Mouse (Mus musculus) liver, embryonic 16.5 days (tissue): Measurements from ENCODE around the gene Klrg2. TPM values are rescaled to one million over a fixed set of nuclear protein-coding genes. Genes with fewer than 3 reads are reported as not detected.

Experiments
- ATAC-seq: fragments of 200-750 bp; cut with Nextera tagmentation; 2 replicates; pipeline ENCODE4 v1.8.0; 2017; ENCODE audit warnings: low read depth, mild to moderate bottlenecking, moderate number of reproducible peaks, moderate library complexity
- H3K27ac ChIP-seq: fragments of 300-500 bp; sonication (generic); 2 replicates; pipeline ENCODE4 v1.5.1; 2014; ENCODE audit warnings: mild to moderate bottlenecking, low read length
- H3K27me3 ChIP-seq: fragments of 300-500 bp; sonication (generic); 2 replicates; pipeline ENCODE4 v1.6.1; 2014; ENCODE audit warnings: low read depth, low read length, mixed read lengths; ENCODE audit not compliant: control insufficient read depth, insufficient read depth
- H3K36me3 ChIP-seq: fragments of 300-500 bp; sonication (generic); 2 replicates; pipeline ENCODE4 v1.6.1; 2014; ENCODE audit warnings: mild to moderate bottlenecking; ENCODE audit not compliant: control insufficient read depth, insufficient read depth
- H3K4me1 ChIP-seq: fragments of 300-500 bp; sonication (generic); 2 replicates; pipeline ENCODE4 v1.6.1; 2014; ENCODE audit warnings: low read depth, low read length, mixed read lengths; ENCODE audit not compliant: control insufficient read depth
- H3K4me2 ChIP-seq: fragments of 300-500 bp; sonication (generic); 2 replicates; pipeline ENCODE4 v1.6.1; 2014; ENCODE audit warnings: low read depth, low read length, mixed read lengths
- H3K4me3 ChIP-seq: fragments of 300-500 bp; sonication (generic); 2 replicates; pipeline ENCODE4 v1.5.1; 2014; ENCODE audit warnings: low read depth, mild to moderate bottlenecking, low read length
- H3K9ac ChIP-seq: fragments of 300-500 bp; sonication (generic); 2 replicates; pipeline ENCODE4 v1.6.1; 2014; ENCODE audit warnings: low read depth, low read length
- H3K9me3 ChIP-seq: fragments of 300-500 bp; sonication (generic); replicated peaks from 2 replicates; pipeline ENCODE4 v1.6.1; 2016; ENCODE audit warnings: low read length; ENCODE audit not compliant: control insufficient read depth
- WGBS: fragments of 180-500 bp; shearing (Covaris S2); extraction: QIAGEN DNeasy Blood & Tissue Kit; methylation state at CpG from one replicate; pipeline ENCODE4 v1.1.7; 2014; ENCODE audit not compliant: insufficient replicate concordance; 5-methylcytosine and 5-hydroxymethylcytosine counted together
- polyA plus RNA-seq: library from polyadenylated mRNA; unstranded; fragments of >200 nt; fragmentation: Nextera tagmentation; extraction: Ambion mirVana; gene quantifications from 2 replicates; pipeline ENCODE4 v1.2.1, GENCODE M21; 2015

Gene Klrg2
- polyA plus RNA-seq, 1 experiment from 2014 or later = 0.06 TPM

GRCm38 (mm10) chr6:38635941-38636851 lies 846 bp downstream of the Klrg2 start:
- H3K4me1 ChIP-seq = peaks cover 18% of the 10 kb centered on the region
- peak overlapping the region; percentile 19; the same call in 1 of the 2 replicates for H3K9ac ChIP-seq
- WGBS = 2% methylated on average over 72 of the region's 72 CpGs
- H3K4me2 ChIP-seq = peak overlapping the region; percentile 82
- H3K36me3 ChIP-seq = no peaks in the 10 kb centered on the region
- H3K27ac ChIP-seq = no peak overlapping the region
- no peaks in the 10 kb centered on the region for H3K9me3 ChIP-seq
- peak overlapping the region; percentile 55 for H3K4me3 ChIP-seq
- peaks cover 71% of the 10 kb centered on the region for H3K27me3 ChIP-seq
- ATAC-seq = peak; percentile 61

DNA sequence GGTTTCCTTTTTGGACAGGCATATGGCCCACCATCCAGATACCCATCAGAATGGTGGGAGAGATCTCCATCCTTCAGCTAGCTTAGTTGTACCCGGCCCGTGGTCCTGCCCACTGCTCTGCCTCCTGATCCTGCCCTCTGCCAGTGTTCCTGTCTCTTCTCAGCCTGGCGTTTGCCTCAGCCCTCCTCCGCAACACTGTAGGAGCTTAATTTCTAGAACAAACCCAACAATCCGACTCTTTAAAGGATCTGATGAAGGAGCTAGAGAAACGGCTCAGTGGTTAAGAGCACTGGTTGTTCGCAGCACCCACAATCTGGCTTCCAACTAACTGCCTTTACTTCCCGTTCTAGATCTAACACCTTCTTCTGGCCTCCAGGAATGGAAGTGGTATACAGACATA lies 2.6 kb downstream of the Klrg2 start:
- Histone ChIP-seq H3K9me3 (no peaks in the 10 kb centered on the region), H3K4me2 (no peak overlapping the region), H3K4me3 (no peak overlapping the region), H3K27ac (no peak overlapping the region), H3K36me3 (no peaks in the 10 kb centered on the region), H3K9ac (no peak overlapping the region), H3K27me3 (peaks cover 54% of the 10 kb centered on the region), H3K4me1 (peaks cover 18% of the 10 kb centered on the region)
- ATAC-seq = no peak
- 67% methylated on average over 8 of the region's 8 CpGs for WGBS

- no peaks in the 10 kb centered on the region for H3K36me3 ChIP-seq
- peaks cover 40% of the 10 kb centered on the region for H3K27me3 ChIP-seq
- peaks cover 18% of the 10 kb centered on the region for H3K4me1 ChIP-seq
- no peak for ATAC-seq
- no peak overlapping the region for H3K9ac ChIP-seq
- no peak overlapping the region for H3K27ac ChIP-seq
- H3K4me2 ChIP-seq = no peak overlapping the region
- no peak overlapping the region for H3K4me3 ChIP-seq
- WGBS = 68% methylated on average over 2 of the region's 2 CpGs
- H3K9me3 ChIP-seq = no peaks in the 10 kb centered on the region
Observed at GRCm38 (mm10) chr6:38632826-38633225, 4.2 kb downstream of the Klrg2 start.

- Histone ChIP-seq H3K4me1 (no peaks in the 10 kb centered on the region), H3K27ac (no peak overlapping the region), H3K27me3 (peaks cover 7% of the 10 kb centered on the region), H3K9ac (no peak overlapping the region), H3K9me3 (no peaks in the 10 kb centered on the region), H3K4me2 (no peak overlapping the region), H3K4me3 (no peak overlapping the region), H3K36me3 (no peaks in the 10 kb centered on the region; the same call in 1 of the 2 replicates)
- 77% methylated on average over 1 of the region's 1 CpGs for WGBS
- ATAC-seq = no peak
Observed at GRCm38 (mm10) chr6:38629556-38629955, 7.5 kb downstream of the Klrg2 start.

DNA sequence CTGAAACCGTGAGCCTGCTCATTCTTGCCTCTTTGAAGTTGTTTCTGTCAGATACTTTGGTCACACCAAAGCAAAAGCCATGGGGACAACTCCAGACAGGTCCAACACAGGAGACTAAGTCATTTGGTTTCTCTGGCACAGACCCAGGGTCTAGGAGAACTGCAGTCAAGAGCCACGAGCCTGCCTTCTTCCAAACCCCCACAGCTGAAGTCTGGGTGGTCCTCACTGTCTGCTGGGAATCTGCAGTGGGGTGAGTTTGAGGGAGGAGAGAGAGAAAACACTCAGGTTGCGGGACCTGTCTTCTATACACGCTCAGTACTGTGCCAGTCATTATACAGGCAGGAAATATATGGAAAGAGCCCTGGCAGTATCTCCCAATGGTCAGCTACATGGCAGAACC lies 9.6 kb downstream of the Klrg2 start:
- Histone ChIP-seq H3K36me3 (peaks cover 3% of the 10 kb centered on the region; the same call in 1 of the 2 replicates), H3K4me2 (no peak overlapping the region), H3K9ac (no peak overlapping the region), H3K9me3 (no peaks in the 10 kb centered on the region), H3K4me1 (peaks cover 7% of the 10 kb centered on the region), H3K27me3 (no peaks in the 10 kb centered on the region), H3K4me3 (no peak overlapping the region), H3K27ac (no peak overlapping the region)
- ATAC-seq = no peak
- 74% methylated on average over 4 of the region's 4 CpGs for WGBS

DNA sequence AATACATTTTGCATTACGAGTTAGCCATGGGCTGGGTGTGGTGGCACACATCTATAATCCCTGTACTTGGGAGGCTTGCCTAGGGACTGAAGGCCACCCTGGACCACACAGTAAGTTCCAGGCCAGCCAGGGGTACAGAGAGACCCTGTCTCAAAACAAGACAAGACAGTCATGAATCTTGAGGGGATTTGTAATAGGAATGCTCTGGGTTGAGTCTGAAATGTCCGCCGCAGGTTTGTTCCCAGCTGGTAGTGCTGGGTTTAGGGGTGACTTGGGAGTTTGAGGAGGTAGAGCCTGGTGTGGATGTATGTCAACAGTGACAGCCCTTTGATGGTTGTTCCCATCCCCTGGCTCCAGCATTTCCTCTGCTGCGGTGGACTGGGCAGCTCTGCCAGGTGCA lies 10.0 kb downstream of the Klrg2 start:
- ATAC-seq = no peak
- H3K36me3 ChIP-seq = peaks cover 3% of the 10 kb centered on the region; the same call in 1 of the 2 replicates
- no peaks in the 10 kb centered on the region for H3K9me3 ChIP-seq
- H3K9ac ChIP-seq = no peak overlapping the region
- WGBS = 93% methylated on average over 4 of the region's 4 CpGs
- no peaks in the 10 kb centered on the region for H3K27me3 ChIP-seq
- no peak overlapping the region for H3K4me3 ChIP-seq
- H3K4me1 ChIP-seq = peaks cover 7% of the 10 kb centered on the region
- H3K27ac ChIP-seq = no peak overlapping the region
- H3K4me2 ChIP-seq = no peak overlapping the region

DNA sequence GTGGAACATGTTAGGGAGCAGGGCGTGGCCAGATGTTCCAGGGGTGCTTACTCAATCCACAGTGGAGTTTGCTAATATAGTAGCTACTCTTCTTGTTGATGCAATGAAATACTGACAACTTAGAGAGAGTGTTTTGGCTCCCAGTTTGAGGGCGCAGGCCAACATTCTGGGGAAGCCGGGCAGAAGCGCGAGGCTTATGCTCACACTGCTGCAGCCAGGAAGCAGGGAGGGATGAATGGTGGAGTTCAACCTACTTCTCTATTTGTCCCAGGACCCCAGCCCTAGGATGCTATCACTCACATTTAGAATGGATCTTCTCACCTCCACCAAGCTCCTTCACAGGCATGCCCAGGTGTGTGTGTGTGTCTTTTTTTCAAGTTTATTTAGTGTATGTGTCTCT lies 11.0 kb downstream of the Klrg2 start:
- peaks cover 7% of the 10 kb centered on the region for H3K4me1 ChIP-seq
- no peaks in the 10 kb centered on the region for H3K9me3 ChIP-seq
- H3K36me3 ChIP-seq = peaks cover 3% of the 10 kb centered on the region; the same call in 1 of the 2 replicates
- no peak overlapping the region for H3K9ac ChIP-seq
- H3K4me3 ChIP-seq = no peak overlapping the region
- H3K27ac ChIP-seq = no peak overlapping the region
- ATAC-seq = no peak
- WGBS = 91% methylated on average over 5 of the region's 5 CpGs
- no peaks in the 10 kb centered on the region for H3K27me3 ChIP-seq
- no peak overlapping the region for H3K4me2 ChIP-seq

DNA sequence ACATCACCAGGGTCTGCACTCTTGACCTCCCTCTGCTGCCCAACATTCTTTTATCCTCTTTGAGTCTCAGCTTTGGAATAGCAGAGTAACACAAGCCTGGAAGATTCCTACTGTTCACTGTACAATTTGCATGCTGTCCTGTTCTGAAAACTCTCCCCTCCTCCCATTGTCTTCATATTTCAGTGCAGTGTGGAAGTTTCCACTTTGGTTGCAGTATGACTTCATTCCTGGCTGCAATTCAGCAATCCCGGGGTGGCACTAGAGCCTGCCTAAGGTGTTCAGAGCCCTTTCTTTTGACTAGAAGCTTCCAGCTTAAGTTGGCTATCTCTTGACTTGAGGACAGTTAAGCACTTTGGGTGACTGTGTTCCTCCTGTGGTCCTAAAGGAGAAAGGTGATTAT lies 12.6 kb downstream of the Klrg2 start:
- no peak for ATAC-seq
- WGBS = 64% methylated on average over 1 of the region's 1 CpGs
- H3K27ac ChIP-seq = no peak overlapping the region
- H3K9me3 ChIP-seq = no peaks in the 10 kb centered on the region
- no peak overlapping the region for H3K4me2 ChIP-seq
- no peak overlapping the region for H3K9ac ChIP-seq
- peaks cover 3% of the 10 kb centered on the region; the same call in 1 of the 2 replicates for H3K36me3 ChIP-seq
- H3K4me3 ChIP-seq = no peak overlapping the region
- peaks cover 7% of the 10 kb centered on the region for H3K4me1 ChIP-seq
- no peaks in the 10 kb centered on the region for H3K27me3 ChIP-seq

DNA sequence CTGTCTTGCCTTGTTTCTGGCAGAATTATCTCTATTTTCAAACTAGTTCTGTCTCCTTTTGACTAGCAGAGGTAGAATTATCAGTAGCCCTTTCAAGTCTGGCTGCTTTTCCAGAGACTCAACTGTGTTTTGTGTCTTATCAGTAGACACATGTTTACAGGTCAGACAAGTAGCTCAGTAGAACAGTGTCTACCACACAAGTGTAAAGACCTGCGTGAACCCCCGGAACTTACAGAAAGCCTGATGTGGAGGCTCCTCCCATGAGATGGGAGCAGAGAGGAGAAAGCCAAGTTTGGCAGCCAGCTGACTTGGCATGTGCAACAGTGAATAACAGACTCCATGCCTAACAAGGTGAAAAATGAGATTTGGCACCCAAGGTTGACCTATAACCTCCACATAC lies 13.6 kb downstream of the Klrg2 start:
- no peak overlapping the region for H3K4me3 ChIP-seq
- H3K4me2 ChIP-seq = no peak overlapping the region
- no peaks in the 10 kb centered on the region for H3K27me3 ChIP-seq
- H3K9me3 ChIP-seq = no peaks in the 10 kb centered on the region
- 41% methylated on average over 2 of the region's 2 CpGs for WGBS
- H3K36me3 ChIP-seq = peaks cover 5% of the 10 kb centered on the region
- peak overlapping the region; percentile 67 for H3K27ac ChIP-seq
- peak; percentile 79 for ATAC-seq
- peaks cover 7% of the 10 kb centered on the region for H3K4me1 ChIP-seq
- no peak overlapping the region for H3K9ac ChIP-seq
